Mouse (Mus musculus) brain, adult 2 months (tissue): Measurements from ENCODE around the gene Tmem217.
A peak's percentile ranks its signal among the peaks of the same experiment; 100 is the strongest.
"Not testable (repeated sequence)": the region's sequence is repeated elsewhere in the genome, so short reads cannot be mapped to it uniquely, and the experiment has no call there.

Source experiments
- DNase-seq: peaks from one replicate; pipeline ENCODE4 v3.0.0; 2011; ENCODE audit warnings: low read depth, low spot score

Tmem217 gene

DNA sequence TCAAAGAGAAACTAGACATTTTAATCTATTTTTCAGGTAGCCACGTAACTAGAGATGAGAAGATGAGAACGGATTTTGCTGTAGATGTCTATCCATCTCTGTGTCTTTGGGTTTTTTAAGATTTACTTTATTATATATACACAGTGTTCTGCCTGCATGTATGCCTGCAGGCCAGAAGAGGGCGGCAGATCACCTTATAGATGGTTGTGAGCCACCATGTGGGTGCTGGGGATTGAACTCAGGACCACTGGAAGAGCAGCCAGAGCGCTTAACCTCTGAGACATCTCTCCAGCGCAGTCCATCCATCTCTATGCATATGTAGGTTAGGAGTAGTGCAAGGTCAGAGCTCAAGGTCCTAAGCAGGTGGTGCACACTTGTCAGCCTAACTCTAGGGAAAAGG lies 48.5 kb downstream of the Tmem217 start:
- DNase-seq: no peak

DNA sequence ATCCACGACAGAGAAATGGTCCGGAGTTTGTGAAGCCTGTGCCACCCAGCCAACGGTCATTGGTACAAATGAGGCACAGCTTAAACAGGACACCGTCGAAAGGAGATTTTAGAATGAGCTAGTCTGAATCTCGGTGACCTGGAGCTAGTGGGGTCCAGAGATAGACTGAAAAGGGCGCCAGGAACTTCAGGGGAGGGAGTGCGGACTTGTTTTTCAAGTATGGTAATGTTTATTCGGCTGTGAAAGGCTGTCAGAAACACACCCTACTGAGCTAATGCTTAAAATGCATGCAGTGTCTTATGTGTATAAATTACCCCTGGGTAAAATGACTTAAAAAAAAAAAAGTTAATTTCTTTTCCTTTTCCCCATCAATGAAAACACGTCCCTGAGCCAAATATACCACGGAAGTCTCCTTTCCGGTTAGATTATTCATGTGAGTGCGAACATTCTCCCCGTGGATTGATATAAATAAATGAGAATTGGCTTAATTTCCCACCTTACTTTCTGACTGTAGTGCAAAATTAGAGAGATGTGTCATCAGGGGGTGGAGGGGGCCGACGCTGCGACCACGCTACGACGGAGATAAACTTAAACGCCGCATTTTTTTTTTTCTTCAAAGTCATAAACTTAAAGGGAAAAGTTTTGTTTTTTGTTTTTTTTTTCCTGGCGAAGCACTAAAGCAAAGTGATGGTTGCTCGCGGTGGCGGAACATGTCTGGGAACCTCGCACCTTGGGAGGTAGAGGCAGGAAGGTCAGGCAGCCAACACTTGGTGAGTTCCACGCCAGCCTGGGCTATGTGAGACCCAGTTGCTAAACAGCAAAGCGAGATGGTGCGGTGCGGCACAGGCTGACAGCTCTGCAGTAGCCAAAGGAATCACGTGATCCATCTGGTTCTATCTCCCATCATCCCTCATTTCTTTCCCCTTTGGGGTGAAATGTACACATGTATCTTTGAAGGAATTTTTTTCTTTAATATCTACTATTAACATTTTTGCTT lies 49.2 kb downstream of the Tmem217 start:
- DNase-seq: peak; percentile 19

DNA sequence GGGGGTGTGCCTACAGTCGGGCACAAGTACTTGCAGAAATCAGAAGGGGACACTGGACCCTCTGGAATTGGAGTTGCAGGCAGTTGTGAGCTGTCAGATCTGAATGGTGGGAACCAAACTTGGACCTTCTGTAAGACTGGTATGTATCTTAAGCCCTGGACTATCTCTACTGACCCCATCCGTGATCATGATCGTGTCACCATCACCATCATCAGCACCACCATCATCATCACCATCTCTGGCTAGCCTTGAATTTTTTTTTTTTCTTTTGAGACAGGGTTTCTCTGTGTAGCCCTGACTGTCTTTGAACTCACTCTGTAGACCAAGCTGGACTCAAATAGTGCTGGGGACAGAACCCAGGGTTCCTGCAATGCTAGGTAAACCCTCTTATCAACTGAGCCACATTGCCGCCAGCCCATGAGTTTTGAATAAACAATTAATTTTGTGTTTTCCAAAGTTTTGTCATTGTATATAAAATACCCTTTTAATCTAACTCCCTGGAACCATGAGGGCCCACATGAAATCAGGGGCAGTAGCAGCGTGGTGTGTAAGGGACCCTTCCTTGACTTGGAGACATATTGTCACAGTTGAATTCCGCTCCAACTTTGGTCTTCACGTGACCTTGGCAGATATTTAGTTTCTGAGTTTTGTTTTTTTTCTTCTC lies 50.0 kb downstream of the Tmem217 start:
- DNase-seq: no peak

DNA sequence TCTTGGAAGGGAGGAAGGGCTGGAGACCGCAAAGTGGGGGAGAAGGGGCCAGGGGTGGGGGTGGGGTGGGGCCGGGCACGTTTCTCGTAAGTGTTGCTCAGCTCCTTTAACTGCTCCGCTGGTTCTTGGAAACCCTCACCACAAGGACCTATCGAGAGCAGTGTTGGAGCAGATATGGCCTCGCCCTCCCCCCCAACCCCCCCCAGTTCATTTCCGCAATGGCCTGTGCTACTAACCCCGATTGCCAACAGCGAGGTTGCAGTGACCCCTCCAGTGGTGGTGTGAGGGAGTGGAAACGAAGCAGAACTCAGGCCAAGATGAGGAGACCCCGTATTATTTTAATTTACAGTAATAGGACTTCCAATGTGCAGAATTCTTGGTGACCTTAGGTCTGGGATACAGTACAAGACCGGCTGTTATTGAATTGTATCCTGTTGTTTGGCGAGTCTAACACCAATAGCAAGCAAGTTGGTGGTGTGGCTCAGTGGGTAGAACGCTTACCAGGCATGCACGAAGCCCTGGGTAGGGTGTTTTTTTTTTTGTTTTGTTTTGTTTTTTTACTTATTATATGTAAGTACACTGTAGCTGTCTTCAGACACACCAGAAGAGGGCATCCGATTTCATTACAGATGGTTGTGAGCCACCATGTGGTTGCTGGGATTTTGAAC lies 51.2 kb downstream of the Tmem217 start:
- no peak for DNase-seq

DNA sequence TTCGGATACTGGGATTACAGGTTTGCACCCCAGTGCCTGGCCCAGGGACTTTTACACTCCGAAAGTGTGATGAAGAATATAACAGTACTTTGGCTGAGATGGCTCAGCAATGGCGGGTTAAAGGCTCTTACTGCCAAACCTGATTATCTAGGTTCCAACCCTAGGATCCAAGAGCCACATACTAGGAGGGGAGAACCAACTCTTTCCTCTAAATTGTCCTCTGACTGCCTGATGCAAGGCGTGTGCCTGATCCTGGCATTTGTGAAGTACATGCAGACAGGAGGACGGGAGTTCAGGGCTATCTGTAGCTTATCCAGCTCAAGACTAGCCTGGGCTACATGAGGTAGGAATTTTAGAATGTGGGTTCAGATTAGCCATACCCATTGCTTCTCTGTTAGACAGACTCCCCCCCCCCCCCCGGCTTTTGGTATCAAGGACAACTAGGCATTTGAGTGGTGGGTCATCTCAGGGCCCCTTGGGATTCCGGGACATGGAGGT lies 51.9 kb downstream of the Tmem217 start:
- DNase-seq: no peak

DNA sequence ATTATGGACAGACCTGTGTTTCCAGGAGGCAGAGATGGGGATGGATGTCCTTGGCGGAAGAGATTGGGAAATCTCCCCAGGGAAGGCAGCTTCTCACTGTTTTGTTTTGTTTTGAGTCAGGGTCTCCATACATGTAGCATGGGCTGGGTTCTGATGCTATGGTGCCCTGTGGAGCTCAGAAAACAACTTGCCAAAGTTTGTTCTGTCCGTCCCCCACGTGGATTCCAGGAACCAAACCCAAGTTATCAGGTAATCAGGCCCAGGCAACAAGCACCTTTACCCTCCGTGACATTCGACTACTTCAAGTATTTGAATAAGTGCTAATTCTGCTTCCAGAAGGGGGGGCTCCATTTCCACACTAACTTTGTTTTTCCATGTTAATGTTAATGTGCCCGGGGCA lies 52.7 kb downstream of the Tmem217 start:
- DNase-seq: no peak

DNA sequence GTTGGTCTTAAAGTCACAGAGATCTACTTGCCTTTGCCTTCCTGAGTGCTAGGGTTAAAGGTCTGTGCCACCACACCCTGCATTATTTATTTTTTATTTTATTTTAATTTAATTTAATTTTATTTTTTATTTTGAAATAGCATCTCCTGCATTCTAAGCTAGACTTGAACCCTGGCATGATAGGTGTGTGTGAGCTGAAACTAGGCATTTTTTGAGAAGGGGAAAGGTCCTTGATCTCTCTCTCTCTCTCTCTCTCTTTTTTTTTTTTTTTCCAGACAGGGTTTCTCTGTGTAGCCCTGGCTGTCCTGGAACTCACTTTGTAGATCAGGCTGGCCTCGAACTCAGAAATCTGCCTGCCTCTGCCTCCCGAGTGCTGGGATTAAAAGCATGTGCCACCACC lies 53.2 kb downstream of the Tmem217 start:
- not testable (repeated sequence) for DNase-seq

DNA sequence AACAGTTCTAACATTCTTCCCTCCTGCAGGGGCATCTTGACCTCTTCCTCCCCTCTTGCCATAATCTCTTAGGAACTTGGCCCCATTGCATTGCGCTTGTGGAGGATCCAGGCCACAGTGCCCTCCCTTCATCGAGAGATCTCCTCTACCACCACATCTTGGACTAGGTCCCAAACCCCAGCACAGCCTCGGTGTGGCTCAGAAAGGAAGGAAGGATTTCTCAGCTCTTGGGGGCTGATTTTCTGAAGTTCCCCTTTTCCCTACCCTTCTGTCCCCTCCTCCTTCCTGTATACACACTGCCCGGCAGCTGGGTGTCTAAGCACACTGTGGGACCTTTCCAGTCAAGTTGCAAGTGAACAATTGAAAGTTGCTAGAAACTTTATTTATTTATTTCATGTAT lies 54.2 kb downstream of the Tmem217 start:
- DNase-seq: peak; percentile 41

DNA sequence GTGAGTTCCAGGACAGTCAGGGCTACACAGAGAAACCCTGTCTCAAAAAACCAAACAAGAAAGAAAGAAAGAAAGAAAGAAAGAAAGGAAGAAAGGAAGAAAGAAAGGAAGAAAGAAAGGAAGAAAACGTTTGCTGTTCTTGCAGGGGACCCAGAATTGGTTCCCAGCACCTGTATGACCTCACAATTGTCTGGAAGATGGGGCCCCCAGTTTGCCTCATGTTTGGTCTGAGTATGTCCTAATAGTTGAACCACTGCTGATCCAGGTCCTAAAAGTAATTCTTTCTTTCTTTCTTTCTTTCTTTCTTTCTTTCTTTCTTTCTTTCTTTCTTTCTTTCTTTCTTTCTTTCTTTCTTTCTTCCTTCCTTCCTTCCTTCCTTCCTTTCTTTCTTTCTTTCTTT lies 54.7 kb downstream of the Tmem217 start:
- not testable (repeated sequence) for DNase-seq

DNA sequence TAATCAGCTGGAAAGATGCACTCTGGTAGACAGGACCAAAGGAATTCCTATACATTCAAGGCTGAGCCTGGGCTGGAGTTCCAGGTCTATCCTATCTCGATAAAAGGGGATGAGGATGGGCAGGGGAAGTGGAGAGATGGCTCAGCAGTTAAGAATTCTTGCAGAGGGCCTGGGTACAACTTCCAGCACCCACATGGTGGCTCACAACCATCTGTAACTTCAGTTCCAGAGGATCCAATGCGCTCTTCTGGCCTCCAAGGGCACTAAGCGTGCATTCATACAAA lies 55.2 kb downstream of the Tmem217 start:
- DNase-seq: no peak

DNA sequence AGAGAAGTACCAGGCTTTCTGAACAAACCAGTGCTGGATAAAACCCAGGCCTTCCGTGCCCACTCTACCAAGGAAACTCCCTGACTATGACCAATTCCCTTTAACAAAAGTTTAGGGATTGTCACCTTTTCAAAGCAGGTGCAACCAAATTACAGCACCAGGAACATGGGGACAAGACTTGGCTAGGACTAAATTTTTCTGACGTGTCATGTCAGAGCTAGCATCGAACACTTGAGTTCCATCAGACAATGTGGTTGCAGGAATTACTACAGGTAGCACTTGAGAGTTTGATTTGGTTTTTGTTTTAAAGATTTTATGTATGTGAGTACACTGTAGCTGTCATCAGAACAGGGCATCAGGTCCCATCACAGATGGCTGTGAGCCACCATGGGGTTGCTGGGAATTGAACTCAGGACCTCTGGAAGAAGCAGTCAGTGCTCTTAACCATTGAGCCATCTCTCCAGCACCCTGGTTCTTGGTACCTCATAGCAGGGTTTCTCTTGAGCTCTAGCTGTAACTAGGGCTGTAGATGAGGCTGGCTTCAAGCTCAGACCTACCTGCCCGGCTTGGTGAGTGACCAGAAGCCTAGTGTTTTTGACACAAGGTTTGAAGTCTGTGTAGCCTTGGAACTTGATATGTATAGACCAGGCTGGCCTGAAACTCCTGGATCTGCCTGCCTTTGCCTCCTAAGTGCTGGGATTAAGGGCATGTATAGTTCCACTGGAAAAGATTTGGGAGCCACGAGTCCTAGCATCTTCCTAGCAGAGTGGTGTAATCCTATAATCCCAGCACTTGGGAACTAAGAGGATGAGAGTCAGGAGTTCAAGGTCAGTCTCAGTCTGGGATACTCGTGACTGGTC lies 55.7 kb downstream of the Tmem217 start:
- DNase-seq: no peak

DNA sequence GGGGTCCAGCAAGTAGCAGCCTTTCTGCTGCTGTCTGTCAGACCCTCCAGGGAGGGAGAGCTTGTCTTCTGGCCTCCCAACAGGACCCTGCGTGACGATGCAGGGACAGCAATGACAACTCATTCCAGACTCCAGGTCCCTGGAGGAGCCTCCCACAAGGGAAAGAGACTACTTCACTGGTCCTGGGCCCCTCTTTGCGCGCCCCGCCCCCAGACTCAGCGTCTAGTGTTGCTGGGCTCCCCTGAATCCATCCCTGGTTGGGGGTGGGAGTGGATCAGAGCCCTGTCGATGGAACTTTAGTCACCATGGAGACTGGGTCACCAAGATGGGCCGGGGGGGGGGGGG lies 57.5 kb downstream of the Tmem217 start:
- DNase-seq: no peak

DNA sequence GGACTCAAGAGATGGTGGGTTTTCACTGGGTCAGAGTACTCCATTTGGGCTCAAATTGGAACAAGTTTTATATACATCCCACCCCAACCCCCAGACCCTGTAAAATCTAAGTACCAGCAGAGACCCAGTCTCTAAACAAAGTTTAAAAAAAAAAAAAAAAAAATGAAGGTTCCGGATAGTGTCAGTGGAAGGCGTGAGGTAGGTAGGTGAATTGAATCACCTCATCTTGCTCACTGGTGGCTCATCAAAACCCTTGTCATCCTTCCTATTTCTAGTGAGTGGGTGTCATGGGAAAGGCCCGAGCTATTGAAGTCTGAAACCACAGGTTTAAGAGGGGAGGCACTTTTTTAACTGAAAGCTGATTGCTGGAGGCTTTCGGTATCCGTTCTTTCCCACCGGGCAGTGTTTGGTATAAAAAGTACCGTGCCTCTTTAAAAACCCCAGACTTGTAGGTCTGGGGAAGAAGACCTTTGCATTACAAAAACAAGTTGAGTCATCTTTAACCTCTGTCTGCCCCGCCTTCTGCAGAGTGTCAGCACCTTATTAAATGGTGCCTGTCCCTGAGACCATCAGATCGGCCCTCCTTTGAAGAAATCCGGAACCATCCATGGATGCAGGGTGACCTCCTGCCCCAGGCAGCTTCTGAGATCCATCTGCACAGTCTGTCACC lies 58.0 kb downstream of the Tmem217 start:
- DNase-seq: no peak

DNA sequence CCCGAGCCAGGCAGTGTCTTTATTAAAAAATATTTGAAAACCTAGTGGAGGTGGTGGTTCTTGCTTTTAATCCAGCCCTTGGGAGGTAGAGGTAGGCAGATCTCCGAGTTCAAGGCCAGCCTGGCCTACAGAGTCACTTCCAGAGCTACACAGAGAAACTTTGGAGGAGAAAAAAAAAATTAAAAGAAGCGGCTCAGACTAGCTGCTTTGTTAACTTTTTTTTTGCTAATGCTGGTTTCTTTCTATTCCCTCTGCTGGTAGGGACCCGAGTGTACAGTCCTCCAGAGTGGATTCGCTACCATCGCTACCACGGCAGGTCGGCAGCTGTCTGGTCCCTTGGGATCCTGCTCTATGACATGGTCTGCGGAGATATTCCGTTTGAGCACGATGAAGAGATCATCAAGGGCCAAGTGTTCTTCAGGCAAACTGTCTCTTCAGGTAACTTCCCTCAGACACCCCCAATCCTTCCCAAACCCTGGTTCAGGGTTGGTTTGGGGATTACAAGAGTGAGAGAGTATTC lies 58.7 kb downstream of the Tmem217 start:
- no peak for DNase-seq

DNA sequence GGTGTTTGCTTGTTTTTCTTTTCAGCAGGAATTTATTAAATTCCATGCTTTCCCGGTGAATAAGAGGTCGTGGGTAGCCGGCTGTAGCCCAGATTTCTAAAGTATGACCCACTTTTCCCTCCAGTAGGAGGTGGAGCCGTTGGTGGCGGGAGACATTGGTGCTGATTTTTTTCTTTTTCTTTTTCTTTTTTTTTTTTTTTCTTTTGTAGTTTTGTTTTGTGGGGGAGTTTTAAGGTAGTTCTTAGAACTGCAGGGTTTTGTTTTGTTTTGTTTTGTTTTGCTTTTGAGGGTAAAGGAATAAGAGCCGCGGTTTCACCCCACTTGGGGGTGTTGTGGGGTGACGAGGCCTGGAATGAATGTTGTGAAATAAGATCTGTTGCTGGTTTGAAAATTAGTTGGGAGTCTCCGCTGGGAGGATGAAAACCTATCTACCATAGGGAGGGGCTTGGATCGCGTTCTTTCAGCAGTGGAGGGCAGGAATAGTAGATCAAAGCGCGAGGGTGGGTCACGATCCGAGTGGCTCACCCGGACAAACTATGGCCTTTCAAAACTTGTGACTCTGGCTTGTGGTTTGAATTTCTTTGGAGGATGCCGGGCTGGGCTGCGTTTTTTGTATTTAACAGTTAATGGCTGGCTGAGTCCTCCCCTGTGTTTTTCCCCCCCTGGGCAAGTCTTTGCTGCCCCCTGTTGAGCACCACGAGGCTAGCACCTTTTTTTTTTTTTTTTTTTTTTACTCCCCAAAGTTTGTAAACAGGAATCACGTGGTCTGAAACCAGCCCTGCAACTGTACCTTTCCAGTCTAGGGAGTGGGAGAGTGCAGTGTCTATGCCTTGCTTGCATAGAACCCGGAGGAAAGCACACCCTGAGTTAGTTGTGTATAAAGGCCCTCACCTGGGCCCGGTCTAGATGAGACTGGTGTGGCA lies 59.7 kb downstream of the Tmem217 start:
- DNase-seq: peak; percentile 84

DNA sequence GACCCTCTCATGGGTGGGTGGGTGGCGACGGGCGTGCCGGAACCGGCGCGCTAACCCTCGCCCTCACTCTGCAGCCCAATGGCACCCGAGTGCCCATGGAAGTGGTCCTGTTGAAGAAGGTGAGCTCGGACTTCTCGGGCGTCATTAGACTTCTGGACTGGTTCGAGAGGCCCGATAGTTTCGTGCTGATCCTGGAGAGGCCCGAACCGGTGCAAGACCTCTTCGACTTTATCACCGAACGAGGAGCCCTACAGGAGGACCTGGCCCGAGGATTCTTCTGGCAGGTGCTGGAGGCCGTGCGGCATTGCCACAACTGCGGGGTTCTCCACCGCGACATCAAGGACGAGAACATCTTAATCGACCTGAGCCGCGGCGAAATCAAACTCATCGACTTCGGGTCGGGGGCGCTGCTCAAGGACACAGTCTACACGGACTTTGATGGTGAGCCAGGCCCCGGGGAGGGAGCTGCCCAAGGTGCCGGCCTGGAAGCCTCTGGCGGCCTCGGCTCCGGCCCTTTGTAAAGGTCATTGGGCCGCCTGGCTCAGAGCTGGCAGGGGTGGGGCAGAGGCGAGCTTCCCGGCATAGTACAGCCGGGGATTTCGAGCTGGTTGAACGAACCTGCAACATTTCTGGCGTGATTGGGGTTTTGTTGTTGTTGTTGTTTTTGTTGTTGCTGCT lies 60.5 kb downstream of the Tmem217 start:
- DNase-seq: peak; percentile 58

DNA sequence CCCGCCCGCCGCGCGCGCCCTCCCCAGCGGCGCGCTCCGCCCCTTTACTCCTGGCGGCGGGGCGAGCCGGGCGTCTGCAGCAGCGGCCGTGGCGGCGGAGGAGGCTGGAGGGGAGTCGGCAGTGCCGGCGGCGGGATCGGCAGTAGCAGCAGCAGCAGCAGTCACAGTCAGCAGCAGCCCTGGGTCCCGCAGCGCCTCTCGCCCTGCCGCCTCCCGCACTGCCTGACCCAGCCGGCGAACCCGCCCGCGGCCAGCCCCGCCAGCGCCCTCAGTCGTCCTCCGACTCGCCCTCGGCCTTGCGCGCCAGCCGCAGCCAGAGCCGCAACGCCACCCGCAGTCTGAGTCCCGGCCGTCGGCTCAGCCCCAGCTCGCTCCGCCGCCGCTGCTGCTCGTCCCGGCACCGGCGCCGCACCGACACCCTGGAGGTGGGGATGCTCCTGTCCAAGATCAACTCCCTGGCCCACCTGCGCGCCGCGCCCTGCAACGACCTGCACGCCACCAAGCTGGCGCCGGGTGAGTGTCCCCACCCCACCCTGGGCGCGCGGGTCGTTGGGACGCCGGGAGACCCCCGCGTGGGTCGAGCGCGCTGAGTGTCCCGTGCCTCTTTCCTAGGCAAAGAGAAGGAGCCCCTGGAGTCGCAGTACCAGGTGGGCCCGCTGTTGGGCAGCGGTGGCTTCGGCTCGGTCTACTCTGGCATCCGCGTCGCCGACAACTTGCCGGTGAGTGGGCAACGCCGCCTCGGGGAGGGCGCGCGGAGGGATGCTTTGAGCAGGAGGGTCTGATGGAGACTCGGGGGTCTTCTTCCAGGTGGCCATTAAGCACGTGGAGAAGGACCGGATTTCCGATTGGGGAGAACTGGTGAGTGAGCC lies 61.2 kb downstream of the Tmem217 start, which contains the start of gene Pim1:
Gene Pim1 (plus strand): TSS at position 41 of the 869 bp plus-strand sequence.
- DNase-seq: peak; percentile 43
